Mouse (Mus musculus) kidney, postnatal 10 days (tissue): ENCODE data around the gene Pwp2.
"Not testable (repeated sequence)": the region's sequence is repeated elsewhere in the genome, so short reads cannot be mapped to it uniquely, and the experiment has no call there.

Experiments
- DNase-seq: peaks from one replicate; pipeline ENCODE4 v3.0.0; 2021; ENCODE audit warnings: mixed read lengths

Pwp2 gene

GRCm38 (mm10) chr10:78139572-78140250 is 45.2 kb downstream of the Pwp2 start:
- DNase-seq = peak; percentile 43

DNA sequence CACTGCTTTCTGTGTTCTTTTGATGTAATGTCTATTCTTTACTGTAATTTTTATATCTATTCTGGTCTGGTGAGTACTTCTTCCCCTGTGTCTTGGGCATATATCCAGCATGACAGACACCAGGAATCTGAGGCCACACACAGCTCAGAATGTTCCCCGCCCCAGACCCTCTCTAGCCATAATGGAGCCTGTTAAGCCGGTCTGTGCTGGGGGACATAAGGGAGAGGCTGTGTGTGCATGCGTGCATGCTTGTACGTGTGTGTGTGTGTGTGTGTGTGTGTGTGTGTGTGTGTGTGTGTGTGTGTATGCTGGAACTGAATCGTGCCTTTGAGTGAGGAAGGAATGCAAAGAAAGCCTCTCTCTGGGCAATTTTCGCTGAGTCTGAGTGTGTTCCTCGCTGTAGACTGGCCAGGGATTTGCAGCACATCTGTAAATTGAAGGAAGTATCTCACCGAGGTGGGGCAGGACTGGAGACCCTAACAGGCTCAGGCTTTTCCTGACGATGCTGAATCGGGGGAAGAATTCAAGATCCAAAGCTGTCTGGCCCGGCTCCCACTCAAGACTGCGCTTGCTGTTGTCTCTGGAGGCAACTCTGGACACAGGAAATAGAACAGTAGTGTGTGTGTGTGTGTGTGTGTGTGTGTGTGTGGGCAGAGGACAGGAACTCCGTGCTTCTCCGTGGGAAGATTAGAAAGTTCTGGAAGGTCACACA is 46.0 kb downstream of the Pwp2 start:
- DNase-seq = peak; percentile 87

GRCm38 (mm10) chr10:78137191-78137590 is 47.8 kb downstream of the Pwp2 start:
- DNase-seq = no peak

GRCm38 (mm10) chr10:78135947-78136346 is 49.0 kb downstream of the Pwp2 start:
- no peak for DNase-seq

GRCm38 (mm10) chr10:78134975-78135798 is 49.8 kb downstream of the Pwp2 start:
- DNase-seq = peak; percentile 70

DNA sequence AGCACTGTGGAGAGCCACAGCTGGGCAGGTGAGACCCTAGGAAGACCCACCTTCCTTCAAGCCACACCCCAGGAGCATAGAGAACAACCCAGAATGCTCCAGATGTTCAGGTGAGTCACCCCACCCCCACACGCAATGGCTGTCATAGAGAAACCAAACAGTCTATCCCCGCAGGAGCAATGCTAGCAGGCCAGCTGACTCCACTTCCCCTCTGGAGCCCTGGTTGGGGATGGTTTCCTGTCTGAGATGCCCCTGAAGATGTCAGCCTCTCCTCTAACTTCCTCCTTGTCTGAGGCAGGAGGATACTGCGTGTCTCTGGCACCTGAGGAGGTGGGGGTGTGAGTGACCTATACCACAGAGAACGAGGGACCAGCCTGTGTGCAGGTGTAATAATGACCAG is 50.5 kb downstream of the Pwp2 start:
- no peak for DNase-seq

- no peak for DNase-seq
Measured at GRCm38 (mm10) chr10:78129998-78130397, 55.0 kb downstream of the Pwp2 start.

- DNase-seq = peak; percentile 56
Measured at GRCm38 (mm10) chr10:78129423-78129822, 55.5 kb downstream of the Pwp2 start.

- no peak for DNase-seq
Measured at GRCm38 (mm10) chr10:78128647-78129046, 56.3 kb downstream of the Pwp2 start.

GRCm38 (mm10) chr10:78127931-78128330 is 57.0 kb downstream of the Pwp2 start:
- DNase-seq = no peak

GRCm38 (mm10) chr10:78127046-78127870 is 57.7 kb downstream of the Pwp2 start:
- no peak for DNase-seq

GRCm38 (mm10) chr10:78126311-78126710 is 58.6 kb downstream of the Pwp2 start:
- DNase-seq = no peak

DNA sequence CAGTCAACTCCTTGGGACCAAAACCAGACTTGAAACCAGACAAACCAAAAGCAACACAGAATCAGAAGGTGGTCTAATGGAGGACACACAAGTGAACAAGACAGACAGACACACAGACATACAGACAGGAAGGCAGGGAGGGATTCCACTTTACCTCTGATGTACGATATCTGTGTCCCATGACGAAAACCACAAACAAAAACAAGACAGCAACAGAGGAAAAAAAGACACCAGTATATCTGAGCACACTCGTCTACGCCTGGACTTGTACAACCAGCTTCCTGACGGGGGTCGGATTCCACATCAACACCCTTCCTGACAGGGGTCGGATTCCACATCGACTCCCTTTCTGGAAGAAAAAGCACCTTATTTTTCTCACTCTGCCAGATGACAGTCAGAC is 59.9 kb downstream of the Pwp2 start:
- not testable (repeated sequence) for DNase-seq

- DNase-seq = not testable (repeated sequence)
Measured at GRCm38 (mm10) chr10:78124137-78124536, 60.8 kb downstream of the Pwp2 start.
